Mouse (Mus musculus): ENCODE data around the gene Pir. TPM values are rescaled to one million over a fixed set of nuclear protein-coding genes. Genes with fewer than 3 reads are reported as not detected.

The Pir gene
- polyA plus RNA-seq, 1 experiment from 2014 or later: 10.5 TPM

DNA sequence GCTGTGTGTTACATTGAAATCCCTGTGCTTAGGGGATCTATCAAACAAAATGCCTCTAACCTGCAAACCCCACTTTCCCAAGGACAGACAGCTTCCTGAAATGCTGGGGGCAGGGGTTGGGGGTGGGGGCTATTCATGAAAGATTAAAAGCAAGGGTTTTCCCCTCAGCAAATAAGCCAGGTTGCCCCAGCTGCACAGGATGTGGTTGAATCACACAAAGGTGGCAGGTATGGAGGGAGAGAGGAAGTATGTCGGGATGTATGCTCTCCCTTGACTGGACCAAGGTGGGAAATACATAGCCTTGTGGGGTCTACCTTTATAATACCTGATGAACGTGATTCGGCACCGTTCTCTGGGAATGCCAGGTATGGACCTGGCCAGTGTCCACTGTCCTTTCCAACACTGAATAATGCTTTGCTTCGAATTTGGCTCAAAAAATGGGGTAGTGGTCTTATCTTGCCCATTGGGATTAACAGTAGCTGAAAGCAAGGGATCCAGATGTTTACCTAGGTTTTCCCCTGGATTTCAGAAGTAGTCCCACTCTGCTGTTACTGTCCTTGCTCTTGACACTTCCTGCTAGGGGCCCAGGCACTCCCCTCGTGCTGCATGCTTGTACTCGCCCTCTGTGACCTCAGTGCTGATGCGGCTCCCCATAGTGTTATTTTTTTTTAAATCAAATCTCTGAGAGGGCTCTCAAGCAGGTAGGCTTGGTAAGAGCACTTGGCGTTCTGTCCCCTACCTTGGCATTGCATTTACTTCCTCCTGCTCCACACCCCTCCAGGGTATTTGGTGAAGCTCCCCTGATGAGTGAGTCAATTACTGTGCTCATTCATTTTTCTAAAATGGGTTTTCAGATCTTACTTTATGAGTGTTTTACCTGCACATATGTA is 137.2 kb downstream of the Pir start:
- Histone ChIP-seq H3K36me3 (ENCODE audit: control insufficient read depth, insufficient read depth, low read length) (no peaks in the 10 kb centered on the region), H3K27me3 (ENCODE audit: control insufficient read depth, insufficient read depth, low read length) (no peaks in the 10 kb centered on the region), H3K9me3 (replicated peaks; ENCODE audit: control insufficient read depth, low read length) (no peaks in the 10 kb centered on the region), H3K9ac (ENCODE audit: low read length) (no peak overlapping the region), H3K4me3 (replicated peaks; ENCODE audit: low read length) (no peak overlapping the region), H3K4me1 (ENCODE audit: control insufficient read depth, insufficient read depth, low read length) (no peaks in the 10 kb centered on the region), H3K27ac (ENCODE audit: low read length) (no peak overlapping the region), H3K4me2 (ENCODE audit: low read depth, low read length) (no peak overlapping the region)
- 70% methylated on average over 9 of the region's 9 CpGs for WGBS
- no peak for ATAC-seq (ENCODE audit: insufficient read depth, low FRiP score)

DNA sequence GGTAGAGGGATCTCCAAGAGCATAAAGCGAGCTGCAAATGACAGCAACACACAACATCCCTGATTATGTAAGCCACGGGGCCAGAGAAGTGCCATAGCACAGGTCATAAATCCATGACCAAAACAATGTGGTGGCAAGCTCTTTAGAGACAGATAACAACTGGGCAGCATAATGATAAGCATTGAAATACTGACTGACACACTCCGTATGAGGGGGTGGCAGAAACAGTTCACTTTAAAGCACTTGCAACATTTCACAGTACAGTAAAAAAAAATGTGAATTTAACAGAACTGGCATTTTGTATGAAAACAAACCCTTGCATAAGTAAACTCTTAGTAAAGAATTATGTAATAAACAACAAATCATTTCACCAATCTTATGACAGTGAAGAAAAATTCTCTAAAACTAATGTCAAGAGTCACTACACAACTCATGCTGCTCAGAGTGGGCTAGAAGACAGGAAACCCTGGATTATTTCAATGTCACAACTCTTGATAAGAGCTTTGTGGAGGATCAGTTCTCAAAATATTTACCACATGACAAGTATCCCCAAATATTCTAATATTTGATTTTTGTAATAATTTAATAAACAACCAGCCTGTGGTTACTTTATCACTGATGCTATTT is 139.2 kb downstream of the Pir start:
- Histone ChIP-seq H3K4me3 (replicated peaks; ENCODE audit: low read length) (no peak overlapping the region), H3K9me3 (replicated peaks; ENCODE audit: control insufficient read depth, low read length) (no peaks in the 10 kb centered on the region), H3K9ac (ENCODE audit: low read length) (no peak overlapping the region), H3K36me3 (ENCODE audit: control insufficient read depth, insufficient read depth, low read length) (no peaks in the 10 kb centered on the region), H3K4me2 (ENCODE audit: low read depth, low read length) (no peak overlapping the region), H3K27me3 (ENCODE audit: control insufficient read depth, insufficient read depth, low read length) (no peaks in the 10 kb centered on the region), H3K4me1 (ENCODE audit: control insufficient read depth, insufficient read depth, low read length) (no peaks in the 10 kb centered on the region), H3K27ac (ENCODE audit: low read length) (no peak overlapping the region)
- no peak for ATAC-seq (ENCODE audit: insufficient read depth, low FRiP score)
- WGBS: 71% methylated on average over 3 of the region's 3 CpGs

DNA sequence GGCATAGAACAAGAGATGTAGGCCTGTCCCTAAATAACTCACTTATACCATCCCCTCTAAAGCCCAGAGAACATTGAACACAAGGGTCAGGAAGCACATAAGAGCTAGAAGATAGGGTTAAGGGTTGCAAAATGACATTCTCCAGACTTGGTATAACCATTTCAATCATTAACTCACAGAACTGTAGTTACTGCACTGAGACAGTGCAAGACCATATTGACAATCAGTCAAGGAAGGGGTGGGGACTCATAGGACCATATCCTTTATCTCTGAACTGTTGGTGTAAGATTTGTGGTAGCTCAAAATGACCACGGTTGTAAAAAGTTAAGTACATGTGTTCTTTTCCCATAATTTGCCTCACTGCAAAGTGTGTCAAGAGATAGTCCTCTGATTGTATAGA is 141.4 kb downstream of the Pir start:
- no peaks in the 10 kb centered on the region for H3K36me3 ChIP-seq (ENCODE audit: control insufficient read depth, insufficient read depth, low read length)
- no peaks in the 10 kb centered on the region for H3K27me3 ChIP-seq (ENCODE audit: control insufficient read depth, insufficient read depth, low read length)
- no peaks in the 10 kb centered on the region for H3K4me1 ChIP-seq (ENCODE audit: control insufficient read depth, insufficient read depth, low read length)
- H3K4me2 ChIP-seq (ENCODE audit: low read depth, low read length): no peak overlapping the region
- no peak for ATAC-seq (ENCODE audit: insufficient read depth, low FRiP score)
- no peak overlapping the region for H3K4me3 ChIP-seq (replicated peaks; ENCODE audit: low read length)
- H3K27ac ChIP-seq (ENCODE audit: low read length): no peak overlapping the region
- WGBS: 48% methylated on average over 1 of the region's 1 CpGs
- H3K9ac ChIP-seq (ENCODE audit: low read length): no peak overlapping the region
- no peaks in the 10 kb centered on the region for H3K9me3 ChIP-seq (replicated peaks; ENCODE audit: control insufficient read depth, low read length)

DNA sequence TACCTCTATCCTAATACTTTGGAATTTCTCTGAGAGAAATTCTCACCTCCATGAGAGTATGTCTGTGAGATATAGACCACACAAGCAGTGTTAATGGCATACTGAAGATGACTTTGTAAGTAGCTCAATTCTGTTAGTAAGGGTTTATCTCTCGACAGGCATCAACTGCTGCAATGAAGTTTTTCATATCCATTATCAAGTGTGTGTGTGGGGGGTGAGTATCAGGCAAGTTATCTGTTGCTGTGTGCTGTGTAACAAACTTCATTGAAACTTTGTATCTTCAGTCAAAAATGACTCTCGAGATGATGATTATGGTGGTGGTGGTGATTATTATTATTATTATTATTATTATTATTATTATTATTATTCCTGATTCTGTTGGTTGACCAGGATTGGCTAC is 147.6 kb downstream of the Pir start:
- Histone ChIP-seq H3K4me2 (ENCODE audit: low read depth, low read length) (no peak overlapping the region), H3K9me3 (replicated peaks; ENCODE audit: control insufficient read depth, low read length) (no peaks in the 10 kb centered on the region), H3K36me3 (ENCODE audit: control insufficient read depth, insufficient read depth, low read length) (no peaks in the 10 kb centered on the region), H3K9ac (ENCODE audit: low read length) (no peak overlapping the region), H3K27ac (ENCODE audit: low read length) (no peak overlapping the region), H3K4me1 (ENCODE audit: control insufficient read depth, insufficient read depth, low read length) (no peaks in the 10 kb centered on the region), H3K27me3 (ENCODE audit: control insufficient read depth, insufficient read depth, low read length) (no peaks in the 10 kb centered on the region; the same call in 1 of the 2 replicates), H3K4me3 (replicated peaks; ENCODE audit: low read length) (no peak overlapping the region)
- ATAC-seq (ENCODE audit: insufficient read depth, low FRiP score): no peak
- 88% methylated on average over 2 of the region's 2 CpGs for WGBS

DNA sequence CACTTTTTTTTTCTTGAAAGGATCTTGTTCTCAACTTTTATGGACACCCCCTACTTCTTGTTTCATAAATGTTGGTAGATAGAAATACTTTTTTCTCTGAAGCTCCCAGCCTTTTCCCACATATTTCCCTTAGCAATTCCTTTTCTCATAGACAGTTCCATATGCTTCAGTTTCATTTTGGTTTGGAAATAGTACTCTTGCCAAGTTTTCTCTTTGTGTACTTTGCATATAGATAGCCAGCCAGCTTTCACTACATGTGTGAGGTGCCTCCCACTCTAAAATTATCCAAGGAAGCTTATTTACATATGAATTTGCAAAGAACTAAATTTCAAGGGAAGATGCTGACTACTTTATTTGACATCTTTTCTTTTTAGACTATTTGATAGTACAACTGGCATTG is 148.8 kb downstream of the Pir start:
- no peak overlapping the region for H3K4me3 ChIP-seq (replicated peaks; ENCODE audit: low read length)
- no peaks in the 10 kb centered on the region for H3K9me3 ChIP-seq (replicated peaks; ENCODE audit: control insufficient read depth, low read length)
- H3K4me1 ChIP-seq (ENCODE audit: control insufficient read depth, insufficient read depth, low read length): no peaks in the 10 kb centered on the region
- no peak for ATAC-seq (ENCODE audit: insufficient read depth, low FRiP score)
- no peak overlapping the region for H3K27ac ChIP-seq (ENCODE audit: low read length)
- H3K27me3 ChIP-seq (ENCODE audit: control insufficient read depth, insufficient read depth, low read length): no peaks in the 10 kb centered on the region; the same call in 1 of the 2 replicates
- H3K36me3 ChIP-seq (ENCODE audit: control insufficient read depth, insufficient read depth, low read length): no peaks in the 10 kb centered on the region
- H3K9ac ChIP-seq (ENCODE audit: low read length): no peak overlapping the region
- H3K4me2 ChIP-seq (ENCODE audit: low read depth, low read length): no peak overlapping the region

DNA sequence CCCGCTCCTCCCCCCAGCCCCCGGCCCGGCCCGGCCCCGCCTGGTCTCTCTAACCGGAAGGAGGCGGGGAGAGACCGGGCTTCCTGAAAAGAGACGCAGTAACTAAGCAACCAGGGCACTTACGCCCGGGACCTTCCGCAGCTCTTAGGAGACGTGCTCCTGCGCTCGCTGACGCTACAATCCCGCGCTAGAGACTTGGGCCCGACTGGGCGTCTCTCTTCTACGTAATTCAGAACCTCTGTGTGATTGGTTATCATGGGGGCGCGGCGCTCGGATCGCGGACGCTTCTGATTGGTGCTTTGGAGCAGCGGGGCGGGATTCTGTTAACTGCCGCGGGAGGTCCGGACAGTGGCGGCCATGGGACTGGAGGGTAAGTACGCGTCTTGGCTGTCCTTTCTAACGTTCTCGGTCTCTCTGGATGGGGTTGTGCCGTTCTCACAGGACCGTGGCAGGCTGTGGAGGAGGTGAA is 150.3 kb downstream of the Pir start, which contains the start of gene Piga:
Gene Piga (plus strand): TSS at position 317 of the 469 bp plus-strand sequence.
- Histone ChIP-seq H3K4me3 (replicated peaks; ENCODE audit: low read length) (peak within 1 kb of the TSS; percentile 62), H3K4me2 (ENCODE audit: low read depth, low read length) (peak within 1 kb of the TSS; percentile 53), H3K4me1 (ENCODE audit: control insufficient read depth, insufficient read depth, low read length) (no peaks in the 10 kb centered on the region), H3K36me3 (ENCODE audit: control insufficient read depth, insufficient read depth, low read length) (no peaks in the 10 kb centered on the region), H3K9ac (ENCODE audit: low read length) (peak within 1 kb of the TSS; percentile 80), H3K27me3 (ENCODE audit: control insufficient read depth, insufficient read depth, low read length) (no peaks in the 10 kb centered on the region; the same call in 1 of the 2 replicates), H3K27ac (ENCODE audit: low read length) (peak within 1 kb of the TSS; percentile 36), H3K9me3 (replicated peaks; ENCODE audit: control insufficient read depth, low read length) (no peaks in the 10 kb centered on the region)
- ATAC-seq (ENCODE audit: insufficient read depth, low FRiP score): peak; percentile 99
- 7% methylated on average over 40 of the region's 40 CpGs for WGBS

DNA sequence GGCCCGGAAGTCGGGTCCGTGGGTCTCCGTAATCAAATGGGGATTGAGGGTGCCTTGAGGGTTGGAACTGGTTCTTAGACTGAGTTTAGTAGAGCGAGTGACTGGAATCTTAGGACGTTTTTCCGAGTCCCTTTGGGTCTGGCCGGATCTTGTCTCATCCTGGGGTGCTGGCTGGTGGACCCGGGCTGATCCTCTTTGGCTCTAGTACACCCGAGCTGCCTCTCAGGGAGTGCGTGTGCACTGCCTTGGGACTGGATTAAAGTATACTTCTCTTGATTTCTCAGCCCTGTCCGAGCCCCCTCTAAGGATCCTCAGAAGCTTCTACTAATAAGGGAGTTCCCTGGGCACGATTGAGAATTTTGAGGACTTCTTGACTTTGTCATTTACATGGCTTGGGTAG is 150.8 kb downstream of the Pir start:
- Histone ChIP-seq H3K27me3 (ENCODE audit: control insufficient read depth, insufficient read depth, low read length) (no peaks in the 10 kb centered on the region; the same call in 1 of the 2 replicates), H3K9ac (ENCODE audit: low read length) (peak overlapping the region; percentile 80), H3K4me3 (replicated peaks; ENCODE audit: low read length) (peak overlapping the region; percentile 62), H3K36me3 (ENCODE audit: control insufficient read depth, insufficient read depth, low read length) (no peaks in the 10 kb centered on the region), H3K4me1 (ENCODE audit: control insufficient read depth, insufficient read depth, low read length) (no peaks in the 10 kb centered on the region), H3K9me3 (replicated peaks; ENCODE audit: control insufficient read depth, low read length) (no peaks in the 10 kb centered on the region), H3K27ac (ENCODE audit: low read length) (peak overlapping the region; percentile 36), H3K4me2 (ENCODE audit: low read depth, low read length) (peak overlapping the region; percentile 53)
- peak; percentile 4 for ATAC-seq (ENCODE audit: insufficient read depth, low FRiP score)
- 16% methylated on average over 13 of the region's 13 CpGs for WGBS

DNA sequence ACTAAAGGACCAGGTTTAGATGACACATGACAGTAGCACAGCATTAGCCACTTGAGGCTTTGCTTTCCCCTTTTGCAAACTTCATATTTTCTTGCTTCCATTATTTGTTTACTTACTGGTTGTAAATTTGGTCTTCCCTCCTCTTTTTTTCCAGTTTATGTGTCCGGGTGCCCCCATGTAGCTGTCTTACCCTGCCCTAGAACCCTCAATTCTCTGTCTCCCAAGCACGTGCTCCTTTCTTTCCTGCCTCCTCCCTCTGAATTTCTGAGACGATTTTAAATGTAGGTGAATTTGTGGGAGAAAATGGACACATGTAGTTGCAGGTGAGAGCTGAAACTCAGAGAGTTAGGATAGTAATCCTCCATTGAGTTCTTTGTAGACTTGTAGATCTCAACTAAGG is 151.3 kb downstream of the Pir start:
- Histone ChIP-seq H3K4me2 (ENCODE audit: low read depth, low read length) (peak overlapping the region; percentile 53), H3K27ac (ENCODE audit: low read length) (no peak overlapping the region), H3K4me1 (ENCODE audit: control insufficient read depth, insufficient read depth, low read length) (no peaks in the 10 kb centered on the region), H3K27me3 (ENCODE audit: control insufficient read depth, insufficient read depth, low read length) (no peaks in the 10 kb centered on the region; the same call in 1 of the 2 replicates), H3K4me3 (replicated peaks; ENCODE audit: low read length) (peak overlapping the region; percentile 62), H3K36me3 (ENCODE audit: control insufficient read depth, insufficient read depth, low read length) (no peaks in the 10 kb centered on the region), H3K9ac (ENCODE audit: low read length) (peak overlapping the region; percentile 80), H3K9me3 (replicated peaks; ENCODE audit: control insufficient read depth, low read length) (no peaks in the 10 kb centered on the region)
- 32% methylated on average over 3 of the region's 3 CpGs for WGBS
- no peak for ATAC-seq (ENCODE audit: insufficient read depth, low FRiP score)

All from stomach, embryonic 16.5 days (tissue).